Mouse (Mus musculus) megakaryocyte, embryonic 14.5 days (primary cell): Measurements from ENCODE around the gene Sertad1.

Source experiments
- FLI1 ChIP-seq: IDR thresholded peaks from 2 replicates; pipeline ENCODE4 v1.6.1; 2012; ENCODE audit warnings: low read length, inconsistent platforms, mixed read lengths
- GATA1 ChIP-seq: IDR thresholded peaks from 3 replicates; pipeline ENCODE4 v1.6.1; 2012; ENCODE audit warnings: mixed read lengths, low read length, inconsistent platforms, borderline replicate concordance

DNA sequence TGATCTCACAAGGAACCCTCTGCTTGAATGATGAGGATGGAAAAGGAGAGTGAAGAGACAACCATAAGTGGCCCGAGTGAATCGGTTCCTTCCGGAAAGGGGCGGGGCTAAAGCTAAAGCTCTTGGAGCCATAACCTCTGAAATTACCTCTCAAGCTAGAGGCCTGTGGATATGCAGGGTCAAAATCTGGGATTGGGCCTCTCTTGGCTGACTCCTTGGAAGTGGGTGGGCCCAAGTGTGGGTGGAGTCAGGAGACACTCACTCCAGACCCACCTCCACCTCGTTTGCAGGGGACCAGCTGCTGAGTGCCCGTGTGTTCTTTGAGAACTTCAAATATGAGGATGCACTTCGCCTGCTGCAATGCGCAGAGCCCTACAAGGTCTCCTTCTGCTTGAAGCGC, 28.3 kb downstream of the Sertad1 start:
- no peak for TF ChIP-seq GATA1
- no peak for TF ChIP-seq FLI1
